Mouse (Mus musculus) myocyte (in vitro differentiated cells): Measurements from ENCODE around the gene Nek7.

ENCODE experiments used
- CEBPB ChIP-seq: IDR thresholded peaks from 2 replicates; pipeline ENCODE4 v1.6.1; 2011; ENCODE audit warnings: mild to moderate bottlenecking, moderate library complexity; ENCODE audit not compliant: poor library complexity, insufficient read depth, severe bottlenecking
- E2F4 ChIP-seq: IDR thresholded peaks from one replicate; pipeline ENCODE4 v1.6.1; 2011; ENCODE audit warnings: mild to moderate bottlenecking, control low read depth, moderate library complexity; ENCODE audit not compliant: insufficient read depth
- MYOG ChIP-seq, 3 experiments: IDR thresholded peaks; one replicate each; pipeline ENCODE4 v1.6.1; 2011; ENCODE audit warnings: control low read depth in 2 of 3, low read depth in 2 of 3, mild to moderate bottlenecking in 2 of 3; ENCODE audit not compliant: insufficient read length in 2 of 3, control insufficient read depth in 1 of 3, insufficient read depth in 1 of 3
- POLR2A ChIP-seq: IDR thresholded peaks from one replicate; pipeline ENCODE4 v1.6.1; 2011; ENCODE audit warnings: low read depth, mild to moderate bottlenecking, control low read depth, moderate library complexity; ENCODE audit not compliant: insufficient read length
- POLR2AphosphoS2 ChIP-seq: IDR thresholded peaks from one replicate; pipeline ENCODE4 v1.6.1; 2011; ENCODE audit warnings: low read depth, control low read depth; ENCODE audit not compliant: insufficient read length
- REST ChIP-seq: IDR thresholded peaks from one replicate; pipeline ENCODE4 v1.6.1; 2011; ENCODE audit warnings: mild to moderate bottlenecking, control low read depth, moderate library complexity; ENCODE audit not compliant: insufficient read depth, insufficient read length
- TCF12 ChIP-seq: IDR thresholded peaks from one replicate; pipeline ENCODE4 v1.6.1; 2011; ENCODE audit warnings: mild to moderate bottlenecking, control low read depth; ENCODE audit not compliant: poor library complexity, insufficient read depth, severe bottlenecking

- no peak for TF ChIP-seq POLR2AphosphoS2
- no peak for TF ChIP-seq TCF12
- no peak for TF ChIP-seq CEBPB
- no peak for TF ChIP-seq POLR2A
- no peak for TF ChIP-seq MYOG (IDR thresholded peaks at IDR 0.05; ENCODE audit: control insufficient read depth in 1 of 3, insufficient read depth in 1 of 3, insufficient read length in 2 of 3, low read depth in 2 of 3)
- TF ChIP-seq E2F4, result no peak
- TF ChIP-seq REST, result no peak
Measured at GRCm38 (mm10) chr1:138487569-138487968, 132.4 kb downstream of the Nek7 start.
